Mouse (Mus musculus) E14TG2a.4 (cell line): ENCODE data around the gene Stx8.

ENCODE experiments used
- H3K27me3 ChIP-seq: 2 replicates; pipeline ENCODE4 v1.6.1; 2014; ENCODE audit warnings: low read length, control low read depth; ENCODE audit not compliant: insufficient read depth
- H3K36me3 ChIP-seq: 2 replicates; pipeline ENCODE4 v1.6.1; 2014; ENCODE audit warnings: low read length, control low read depth; ENCODE audit not compliant: insufficient read depth
- H3K4me1 ChIP-seq: replicated peaks from 2 replicates; pipeline ENCODE4 v1.6.1; 2014; ENCODE audit warnings: low read depth, low read length, control low read depth
- H3K4me3 ChIP-seq: replicated peaks from 2 replicates; pipeline ENCODE4 v1.5.1; 2014; ENCODE audit warnings: mild to moderate bottlenecking, low read length
- H3K9me3 ChIP-seq: 2 replicates; pipeline ENCODE4 v1.6.1; 2014; ENCODE audit warnings: low read length, control low read depth
- CTCF ChIP-seq: conservative IDR thresholded peaks from 2 replicates; pipeline ENCODE4 v1.5.1; 2014; ENCODE audit warnings: low read length
- NANOG ChIP-seq: IDR thresholded peaks from 2 replicates; pipeline ENCODE4 v1.6.1; 2014; ENCODE audit warnings: borderline replicate concordance, low read length, mixed read lengths
- POU5F1 ChIP-seq: IDR thresholded peaks from 2 replicates; pipeline ENCODE4 v1.6.1; 2014; ENCODE audit warnings: low read length, borderline replicate concordance

Gene Stx8

DNA sequence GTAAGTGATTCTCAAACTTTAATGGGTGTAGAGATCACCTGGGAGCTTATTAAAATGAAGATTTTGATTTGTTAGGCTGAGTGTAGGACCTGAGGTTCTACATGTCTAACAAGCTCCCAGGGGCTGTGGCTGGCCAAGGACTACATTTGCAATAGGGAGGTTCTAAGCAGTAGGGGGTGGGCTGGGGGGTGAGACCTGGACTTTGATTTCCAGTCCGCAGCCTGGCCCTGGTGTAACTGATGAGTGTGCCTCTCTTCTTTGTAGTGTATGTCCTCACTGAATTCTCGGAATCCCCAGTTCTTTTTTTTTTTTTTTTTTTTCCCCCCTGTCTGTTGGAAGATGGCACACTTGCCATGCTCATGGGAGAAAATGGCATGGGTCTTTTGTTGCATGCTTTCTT, 109.3 kb downstream of the Stx8 start:
- no peaks in the 10 kb centered on the region for H3K36me3 ChIP-seq
- no peaks in the 10 kb centered on the region for H3K9me3 ChIP-seq
- H3K4me1 ChIP-seq = no peaks in the 10 kb centered on the region; the same call in 1 of the 2 replicates
- H3K4me3 ChIP-seq = no peak overlapping the region
- TF ChIP-seq NANOG (no peak), POU5F1 (no peak), CTCF (no peak)
- no peaks in the 10 kb centered on the region for H3K27me3 ChIP-seq

DNA sequence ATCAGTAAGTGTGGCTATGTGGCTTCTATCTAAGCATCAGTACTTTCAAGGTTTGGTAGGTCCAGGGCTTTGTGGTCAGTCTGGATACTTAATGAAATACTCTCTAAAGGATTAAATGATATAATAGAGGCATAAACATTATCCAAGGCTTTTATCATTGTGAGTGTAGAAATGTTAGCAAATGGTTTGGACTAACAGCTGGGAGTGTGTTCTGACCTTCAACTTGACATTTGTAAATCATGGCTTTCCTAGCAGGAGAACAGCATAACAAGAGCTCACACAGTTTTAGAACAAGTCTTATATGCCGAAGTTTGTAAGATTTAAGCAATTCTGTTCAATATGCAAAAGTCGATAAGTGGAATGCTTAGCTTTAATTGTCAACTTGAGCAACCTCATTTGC, 113.8 kb downstream of the Stx8 start:
- H3K4me3 ChIP-seq = no peak overlapping the region
- H3K27me3 ChIP-seq = no peaks in the 10 kb centered on the region
- TF ChIP-seq CTCF (no peak), POU5F1 (no peak), NANOG (no peak)
- no peaks in the 10 kb centered on the region for H3K4me1 ChIP-seq
- no peaks in the 10 kb centered on the region for H3K9me3 ChIP-seq
- H3K36me3 ChIP-seq = no peaks in the 10 kb centered on the region

DNA sequence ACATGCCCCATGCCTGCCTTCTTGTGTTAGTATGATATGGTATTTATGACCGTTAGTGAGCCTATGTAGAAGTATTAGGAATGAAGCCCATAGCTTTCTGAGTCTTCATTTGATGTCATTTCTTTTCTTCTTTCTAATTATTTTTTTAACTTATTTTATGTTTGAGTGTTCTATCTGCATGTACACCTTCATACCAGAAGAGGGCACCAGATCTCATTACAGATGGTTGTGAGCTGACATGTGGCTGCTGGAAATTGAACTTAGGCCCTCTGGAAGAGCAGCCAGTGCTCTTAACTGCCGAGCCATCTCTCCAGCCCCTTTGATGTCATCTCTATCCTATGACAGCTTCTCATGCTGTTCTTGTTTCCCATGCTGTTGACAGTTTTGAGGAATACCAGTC, 115.0 kb downstream of the Stx8 start:
- TF ChIP-seq NANOG (no peak), POU5F1 (no peak), CTCF (peak; percentile 55)
- Histone ChIP-seq H3K36me3 (no peaks in the 10 kb centered on the region), H3K4me1 (no peaks in the 10 kb centered on the region), H3K9me3 (no peaks in the 10 kb centered on the region), H3K4me3 (no peak overlapping the region), H3K27me3 (no peaks in the 10 kb centered on the region)

DNA sequence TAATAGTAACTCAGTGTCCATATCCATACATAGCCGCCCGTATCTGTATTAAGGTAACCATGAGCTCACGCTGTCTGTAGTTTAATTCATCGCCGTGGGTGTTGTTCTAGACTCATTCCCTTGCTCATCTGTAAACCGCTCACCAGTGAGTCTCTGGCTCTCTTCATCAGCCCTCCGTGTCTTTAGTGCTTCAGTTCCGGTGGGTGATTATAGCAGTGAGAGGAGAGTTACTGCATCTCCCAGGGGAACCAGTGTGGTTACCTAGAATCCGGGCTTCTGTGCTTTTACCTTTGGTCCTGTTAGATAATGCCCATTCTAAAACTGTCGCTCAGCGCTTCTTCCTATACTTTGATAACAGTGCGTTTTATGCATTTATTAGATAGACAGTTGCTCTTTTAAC, 116.8 kb downstream of the Stx8 start:
- Histone ChIP-seq H3K27me3 (no peaks in the 10 kb centered on the region), H3K4me3 (no peak overlapping the region)
- TF ChIP-seq POU5F1 (no peak), NANOG (no peak), CTCF (no peak)

DNA sequence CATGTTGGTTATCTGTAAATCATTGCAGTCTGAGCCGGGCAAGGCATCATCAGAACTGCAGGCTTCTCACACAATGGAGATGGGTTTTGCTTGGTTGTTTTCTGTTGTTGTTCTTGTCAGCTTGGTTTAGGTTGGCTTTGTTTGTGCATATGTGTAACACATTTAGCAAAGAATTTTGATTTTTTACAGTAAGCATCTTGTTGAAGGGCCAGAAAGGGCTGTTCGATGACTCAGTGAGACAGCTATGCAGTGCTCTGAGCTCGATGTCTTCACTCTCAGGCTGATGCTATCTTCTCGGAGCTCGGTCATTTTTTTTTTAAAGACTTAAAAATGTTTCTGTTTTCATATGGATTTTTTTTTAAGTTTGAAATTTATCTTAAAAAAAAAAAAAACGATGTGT, 117.6 kb downstream of the Stx8 start:
- H3K4me3 ChIP-seq = no peak overlapping the region
- H3K36me3 ChIP-seq = no peaks in the 10 kb centered on the region
- no peaks in the 10 kb centered on the region for H3K9me3 ChIP-seq
- H3K4me1 ChIP-seq = no peaks in the 10 kb centered on the region
- TF ChIP-seq CTCF = no peak
- TF ChIP-seq POU5F1 = no peak
- TF ChIP-seq NANOG = no peak
- no peaks in the 10 kb centered on the region for H3K27me3 ChIP-seq

More for the DNA sequence above, 116.8 kb downstream of the Stx8 start:
- Histone ChIP-seq H3K9me3 (no peaks in the 10 kb centered on the region), H3K4me1 (no peaks in the 10 kb centered on the region), H3K36me3 (no peaks in the 10 kb centered on the region)

DNA sequence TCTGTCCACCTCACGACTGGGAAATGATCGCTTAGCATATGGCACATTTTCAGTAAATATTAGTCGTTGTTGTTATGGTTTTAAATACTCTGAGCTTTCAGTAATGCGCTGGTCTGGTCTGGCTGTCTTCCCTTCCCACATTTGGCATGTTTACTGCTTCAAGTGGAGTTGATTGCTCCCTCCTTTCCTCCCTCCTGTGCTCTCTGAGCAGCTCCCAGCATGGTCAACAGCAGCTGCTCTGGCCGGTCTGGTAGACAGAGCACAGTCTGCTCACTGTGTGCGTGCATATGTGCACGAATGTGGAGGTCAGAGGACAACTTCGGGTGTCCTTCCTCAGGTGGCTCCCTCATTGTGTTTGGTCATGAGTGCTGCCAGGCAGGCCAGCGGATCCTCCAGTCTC, 120.2 kb downstream of the Stx8 start:
- TF ChIP-seq NANOG = no peak
- TF ChIP-seq POU5F1 = no peak
- TF ChIP-seq CTCF = no peak
- no peaks in the 10 kb centered on the region for H3K9me3 ChIP-seq
- H3K36me3 ChIP-seq = no peaks in the 10 kb centered on the region
- H3K27me3 ChIP-seq = no peaks in the 10 kb centered on the region
- H3K4me3 ChIP-seq = no peak overlapping the region
- H3K4me1 ChIP-seq = peaks cover 16% of the 10 kb centered on the region

DNA sequence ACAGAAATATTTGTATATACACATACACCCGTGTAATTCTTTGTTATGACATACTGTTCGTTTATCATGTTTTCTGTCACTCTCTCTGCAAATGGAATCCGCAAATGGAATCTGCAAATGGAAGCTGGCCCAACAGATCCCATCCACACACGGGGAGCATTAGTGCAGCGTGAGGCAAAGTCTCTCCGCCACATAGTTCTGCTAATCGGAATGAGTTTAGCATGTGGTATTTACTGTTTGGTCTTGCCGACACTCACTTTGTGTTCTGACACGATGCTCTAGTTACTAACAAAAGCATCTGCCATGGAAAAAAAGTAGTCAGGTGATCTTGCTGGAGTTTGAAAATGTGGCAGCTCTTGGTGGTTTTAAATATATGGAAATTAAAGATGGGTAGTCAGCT, 123.4 kb downstream of the Stx8 start:
- Histone ChIP-seq H3K4me1 (peaks cover 16% of the 10 kb centered on the region), H3K9me3 (no peaks in the 10 kb centered on the region), H3K27me3 (no peaks in the 10 kb centered on the region), H3K36me3 (no peaks in the 10 kb centered on the region), H3K4me3 (no peak overlapping the region)
- TF ChIP-seq NANOG = no peak
- no peak for TF ChIP-seq POU5F1
- no peak for TF ChIP-seq CTCF

DNA sequence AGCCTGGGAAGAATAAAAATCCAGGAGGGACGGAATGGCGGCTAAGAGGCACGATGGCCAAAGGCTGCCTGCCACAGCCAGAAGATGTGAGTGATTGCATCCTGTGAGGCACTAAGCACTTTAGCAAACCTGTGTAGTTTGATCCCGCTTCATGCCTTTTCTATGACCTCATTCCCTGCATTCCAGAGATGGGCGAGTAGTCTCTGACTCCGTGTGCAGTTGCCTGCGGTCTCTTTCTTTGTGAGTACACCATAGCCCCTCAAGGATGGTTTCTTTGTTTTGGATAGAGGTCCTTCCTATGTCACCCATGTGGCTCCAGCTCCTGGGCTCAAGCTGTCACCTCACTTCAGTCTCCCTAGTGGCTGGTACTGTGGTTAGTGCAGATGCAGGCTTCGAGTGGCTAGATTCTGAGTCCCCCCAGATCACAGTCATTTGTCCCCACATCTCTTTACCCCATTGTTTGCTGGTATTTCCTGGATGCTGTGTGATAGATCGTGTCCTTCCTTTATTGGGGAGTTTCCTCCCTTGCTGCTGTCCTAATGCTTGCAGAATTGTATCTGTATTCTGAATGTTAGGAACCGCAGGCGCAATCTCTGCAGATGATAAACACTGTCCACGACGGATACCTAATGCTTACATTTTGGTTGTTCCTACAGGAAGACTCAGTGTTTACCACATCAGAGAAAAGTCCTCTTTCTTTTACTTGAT, 124.0 kb downstream of the Stx8 start:
- Histone ChIP-seq H3K9me3 (no peaks in the 10 kb centered on the region), H3K36me3 (no peaks in the 10 kb centered on the region), H3K4me1 (peaks cover 16% of the 10 kb centered on the region), H3K27me3 (no peaks in the 10 kb centered on the region), H3K4me3 (no peak overlapping the region)
- TF ChIP-seq NANOG (no peak; the same call in 1 of the 2 replicates), POU5F1 (no peak), CTCF (no peak)
